Mouse (Mus musculus) CD8-positive naive resting alpha-beta T cell, adult 2 months (primary cell): ENCODE results near the gene Notch3.
"Not testable (repeated sequence)": the region's sequence is repeated elsewhere in the genome, so short reads cannot be mapped to it uniquely, and the experiment has no call there.

Experiments used
- DNase-seq, 2 experiments: peaks; one replicate each; pipeline ENCODE4 v3.0.0; 2022; ENCODE audit warnings: low read depth in 2 of 2, low spot score in 2 of 2

Notch3 gene

DNA sequence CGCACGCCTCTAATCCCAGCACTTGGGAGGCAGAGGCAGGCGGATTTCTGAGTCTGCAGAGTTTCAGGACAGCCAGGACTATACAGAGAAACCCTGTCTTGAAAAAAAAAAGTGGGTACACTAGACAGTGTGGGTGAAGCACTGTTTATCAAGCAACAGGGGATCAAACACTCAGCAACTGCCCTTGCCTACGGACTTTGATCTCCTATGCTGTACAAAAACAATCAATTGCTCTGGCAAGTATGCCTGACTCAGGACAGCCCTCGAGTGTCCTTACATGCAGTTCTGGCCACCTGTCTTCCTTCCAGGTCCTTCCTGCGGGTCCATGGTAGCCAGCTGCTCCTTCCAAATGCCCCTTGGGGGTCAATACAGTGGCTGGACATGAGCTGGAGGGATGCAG, 67.7 kb downstream of the Notch3 start:
- not testable (repeated sequence) for DNase-seq

DNA sequence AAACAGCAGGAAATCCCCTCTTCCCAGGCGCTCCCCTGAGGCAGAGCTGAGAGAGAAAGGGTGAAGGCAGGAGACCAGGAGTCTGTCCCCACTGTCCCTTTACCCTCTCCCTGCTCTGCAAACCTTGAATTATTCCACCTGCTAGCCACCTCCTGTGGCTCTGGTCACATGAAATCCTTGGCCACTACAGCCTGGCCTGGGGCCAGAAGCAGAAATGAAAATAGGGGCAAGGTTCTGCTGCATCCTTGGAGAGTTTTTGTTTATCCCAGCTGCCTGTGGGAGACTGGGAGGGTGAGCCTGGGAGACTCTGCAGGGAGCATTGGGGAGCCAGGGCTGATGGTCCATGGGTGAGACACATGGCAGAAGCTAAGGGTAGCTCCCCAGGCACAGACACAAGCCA, 69.0 kb downstream of the Notch3 start:
- DNase-seq, result no peak

DNA sequence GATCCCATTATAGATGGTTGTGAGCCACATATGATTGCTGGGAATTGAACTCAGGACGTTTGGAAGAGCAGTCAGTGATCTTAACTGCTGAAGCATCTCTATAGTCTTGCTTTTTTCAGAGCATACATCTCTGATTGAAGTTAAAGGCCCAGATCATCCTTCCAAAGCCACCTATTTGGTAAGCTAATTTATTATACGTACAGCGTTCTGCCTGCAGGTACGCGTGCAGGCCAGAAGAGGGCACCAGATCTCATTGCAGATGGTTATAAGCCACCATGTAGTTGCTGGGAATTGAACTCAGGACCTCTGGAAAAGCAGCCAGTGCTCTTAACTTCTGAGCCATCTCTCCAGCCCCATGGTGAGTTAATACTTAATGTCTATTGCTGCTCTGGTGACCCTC, 73.8 kb downstream of the Notch3 start:
- DNase-seq, result peak in 1 of 2 experiments; percentile 21

DNA sequence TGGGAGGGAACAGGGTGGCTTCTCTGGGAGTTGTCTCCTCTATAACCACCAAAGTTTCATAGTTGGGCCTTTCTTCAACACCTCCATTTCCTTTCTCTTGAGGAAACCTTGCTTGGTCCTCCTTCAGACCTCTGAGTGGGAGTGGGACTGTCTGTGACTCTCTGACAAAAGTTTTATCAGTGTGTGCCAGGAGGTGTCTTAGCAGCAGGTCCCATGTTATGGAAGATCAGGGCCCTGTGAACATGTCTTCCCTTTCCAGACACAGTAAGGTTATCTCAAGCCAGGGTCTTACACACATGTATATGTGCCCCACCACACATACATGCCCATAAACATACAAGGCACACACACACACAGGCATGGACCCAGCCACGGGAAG, 74.4 kb downstream of the Notch3 start:
- no peak for DNase-seq

DNA sequence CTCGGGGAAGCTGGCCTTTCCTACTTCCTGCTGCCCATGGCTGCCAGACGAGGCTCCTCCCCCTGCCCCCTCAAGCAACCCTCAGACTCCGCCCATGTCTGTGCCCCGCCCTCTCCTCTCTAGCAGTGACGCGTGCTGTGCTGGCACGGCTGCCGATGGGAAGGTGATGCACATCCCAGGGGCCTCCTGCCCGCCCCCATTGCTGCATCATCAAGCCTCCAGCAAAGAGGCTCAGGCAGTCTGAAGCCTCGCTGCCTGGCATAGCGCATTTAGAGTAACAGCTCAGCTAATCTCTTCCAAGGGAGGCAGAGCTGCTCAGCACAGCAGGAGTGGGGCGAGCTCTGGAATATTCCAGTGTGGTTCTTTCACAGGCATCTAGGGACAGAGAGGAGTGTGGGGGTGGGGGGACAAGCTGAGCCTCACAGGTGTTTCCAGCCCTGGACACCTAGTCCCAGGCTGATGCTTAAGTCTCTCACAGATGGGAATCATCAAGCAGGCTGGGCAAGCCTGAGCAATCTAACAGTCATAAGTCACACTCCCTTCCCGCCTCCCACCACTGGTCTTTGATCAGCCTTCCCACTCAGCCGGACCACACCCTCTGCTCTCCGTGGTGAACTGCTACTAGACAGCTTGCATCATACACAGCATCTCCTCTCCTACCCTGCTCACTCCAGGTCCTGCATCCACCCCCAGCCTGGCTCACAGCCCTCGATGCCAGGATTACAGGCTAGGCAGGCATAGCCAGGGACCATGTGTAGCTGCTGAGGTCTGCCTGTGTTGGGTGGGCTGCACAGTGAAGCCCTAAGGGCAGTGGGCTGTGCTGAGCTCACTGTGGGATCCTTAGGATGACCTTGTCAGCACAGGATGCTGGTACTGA, 75.0 kb downstream of the Notch3 start:
- DNase-seq, result peak; percentile 86 to 92

DNA sequence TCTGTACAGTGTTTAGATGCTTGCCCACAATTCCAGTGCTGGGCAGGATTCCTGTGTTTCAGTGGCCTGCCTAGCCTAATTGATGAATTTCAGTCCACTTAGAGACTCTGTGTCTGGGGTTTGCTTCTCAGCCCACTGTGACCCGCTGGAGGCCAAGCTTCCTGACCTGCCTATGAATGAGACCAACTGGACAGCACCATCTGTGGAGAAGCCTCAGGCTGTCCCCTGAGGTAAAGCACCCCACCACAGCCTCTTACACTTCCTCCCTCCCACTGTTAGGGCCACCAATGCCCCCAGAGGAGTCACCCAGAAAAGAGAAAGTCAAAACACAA, 75.7 kb downstream of the Notch3 start:
- no peak for DNase-seq

DNA sequence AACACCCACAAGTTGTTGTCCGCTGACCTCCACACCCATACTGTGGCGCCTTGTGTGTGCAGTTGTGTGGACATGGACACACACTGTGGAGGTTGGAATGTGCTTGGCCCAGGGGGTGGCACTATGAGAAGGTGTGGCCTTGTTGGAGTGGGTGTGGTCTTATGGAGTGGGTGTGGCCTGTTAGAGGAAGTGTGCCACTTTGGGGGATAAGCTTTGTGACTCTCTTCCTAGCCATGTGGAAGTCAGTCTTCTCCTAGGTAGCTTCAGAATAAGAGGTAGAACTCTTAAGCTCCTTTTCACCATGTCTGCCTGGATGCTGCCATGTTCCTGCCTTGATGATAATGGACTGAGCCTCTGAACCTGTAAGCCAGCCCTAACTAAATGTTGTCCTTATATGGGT, 79.6 kb downstream of the Notch3 start:
- no peak for DNase-seq

DNA sequence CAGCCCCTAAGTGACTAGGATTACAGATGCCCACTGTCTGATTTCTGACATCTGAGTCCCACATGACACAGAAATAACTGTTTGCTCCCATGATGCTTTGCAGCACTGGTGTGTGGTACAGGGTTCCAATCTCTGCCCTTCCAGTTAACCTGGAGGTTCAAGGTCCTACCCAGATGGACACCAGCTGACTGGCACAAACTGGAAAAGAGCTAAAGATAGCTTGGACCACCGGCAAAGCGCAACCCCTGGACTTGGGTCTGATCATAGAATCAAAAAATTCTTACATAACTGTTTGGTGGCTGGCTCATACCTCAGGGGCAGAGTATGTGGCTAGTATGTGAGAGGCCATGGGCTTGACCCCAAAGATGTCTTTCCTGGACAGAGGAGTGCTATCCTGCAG, 83.3 kb downstream of the Notch3 start:
- DNase-seq, result no peak

DNA sequence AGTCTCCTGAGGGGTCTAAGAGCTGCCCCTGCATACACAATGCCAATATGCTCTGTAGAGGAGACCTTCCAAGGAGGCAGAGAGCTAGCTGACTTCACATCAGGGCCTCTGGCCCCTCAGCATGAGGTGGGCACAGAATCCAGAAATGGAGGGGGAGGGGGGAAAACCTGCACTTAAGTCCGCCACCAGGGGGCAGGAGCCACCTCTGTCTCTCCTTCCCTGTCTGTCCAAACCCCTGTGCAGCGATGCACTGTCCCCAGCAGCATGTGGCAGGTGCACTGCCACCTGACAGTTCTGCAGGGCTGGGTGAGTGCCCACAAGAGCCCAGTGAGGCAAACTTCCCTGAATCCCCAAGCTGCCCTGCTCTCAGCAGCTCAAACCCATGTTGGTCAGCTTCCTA, 91.5 kb downstream of the Notch3 start:
- DNase-seq, result peak in 1 of 2 experiments; percentile 38

DNA sequence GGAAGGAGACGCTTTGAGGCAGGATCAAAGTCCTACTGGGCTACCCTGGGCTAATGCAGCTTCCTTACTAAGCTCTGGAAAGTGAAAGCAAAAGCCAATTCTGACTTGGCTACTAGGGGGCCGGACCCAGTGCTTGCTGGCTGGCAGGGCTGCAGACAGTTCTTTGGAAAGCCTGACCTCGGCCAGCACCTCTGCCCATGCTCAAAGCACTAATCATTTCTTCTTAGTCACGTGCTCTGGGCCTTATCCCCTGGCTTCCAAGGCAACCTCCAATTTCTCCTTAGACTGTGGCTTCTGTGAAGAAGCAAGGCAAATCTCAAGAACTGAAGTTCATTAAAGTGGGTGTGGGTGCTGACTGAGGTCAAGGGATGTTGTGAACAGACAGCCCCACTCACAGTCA, 92.0 kb downstream of the Notch3 start:
- no peak for DNase-seq

DNA sequence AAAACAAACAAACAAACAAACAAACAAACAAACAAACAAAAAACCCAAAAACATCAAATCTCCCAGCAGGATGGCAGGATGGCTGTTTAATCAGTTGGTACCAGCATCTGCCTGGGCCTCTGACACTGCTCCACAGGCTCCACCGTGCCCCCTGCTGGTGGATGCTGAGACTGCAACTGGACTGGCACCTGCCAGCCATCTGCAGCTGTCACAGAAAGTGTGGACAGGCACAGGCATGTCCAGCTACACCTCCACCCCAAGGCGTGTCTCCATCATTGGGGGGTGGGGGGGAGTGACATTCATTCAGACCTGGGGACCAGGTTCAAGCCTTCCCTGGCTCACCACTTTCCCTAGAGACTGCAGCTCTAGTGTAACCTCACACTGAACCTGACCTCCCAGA, 93.3 kb downstream of the Notch3 start:
- DNase-seq, result peak; percentile 84 to 87
